Mouse (Mus musculus) limb, embryonic 14.5 days (tissue): ENCODE results near the gene Trex1. TPM values are rescaled to one million over a fixed set of nuclear protein-coding genes. Genes with fewer than 3 reads are reported as not detected.
A peak's percentile ranks its signal among the peaks of the same experiment; 100 is the strongest.

Source experiments
- ATAC-seq: fragments of 200-750 bp; cut with Nextera tagmentation; 2 replicates; pipeline ENCODE4 v1.8.0; 2017; ENCODE audit warnings: low read depth, moderate number of reproducible peaks, moderate TSS enrichment; ENCODE audit not compliant: low FRiP score
- DNase-seq: peaks from one replicate; pipeline ENCODE4 v3.0.0-alpha.2; 2015; ENCODE audit warnings: low spot score
- H3K27ac ChIP-seq: fragments of 300-500 bp; sonication (generic); replicated peaks from 2 replicates; pipeline ENCODE4 v1.5.1; 2014; ENCODE audit warnings: low read depth, mild to moderate bottlenecking, low read length, moderate library complexity, mixed read lengths
- H3K27me3 ChIP-seq: fragments of 300-500 bp; sonication (generic); 2 replicates; pipeline ENCODE4 v1.6.1; 2014; ENCODE audit warnings: low read length, mixed read lengths; ENCODE audit not compliant: control insufficient read depth, insufficient read depth
- H3K36me3 ChIP-seq: fragments of 300-500 bp; sonication (generic); 2 replicates; pipeline ENCODE4 v1.6.1; 2014; ENCODE audit warnings: mild to moderate bottlenecking, low read length, moderate library complexity, mixed read lengths; ENCODE audit not compliant: control insufficient read depth, insufficient read depth
- H3K4me1 ChIP-seq: fragments of 300-500 bp; sonication (generic); 2 replicates; pipeline ENCODE4 v1.6.1; 2014; ENCODE audit warnings: antibody characterized with exemption, low read length, mixed read lengths; ENCODE audit not compliant: control insufficient read depth, insufficient read depth
- H3K4me2 ChIP-seq: fragments of 300-500 bp; sonication (generic); replicated peaks from 2 replicates; pipeline ENCODE4 v1.6.1; 2014; ENCODE audit warnings: low read depth, mild to moderate bottlenecking, low read length, moderate library complexity; ENCODE audit not compliant: severe bottlenecking
- H3K4me3 ChIP-seq: fragments of 300-500 bp; sonication (generic); replicated peaks from 2 replicates; pipeline ENCODE4 v1.5.1; 2014; ENCODE audit warnings: low read length
- H3K9ac ChIP-seq: fragments of 300-500 bp; sonication (generic); 2 replicates; pipeline ENCODE4 v1.6.1; 2014; ENCODE audit warnings: mild to moderate bottlenecking, low read depth, low read length, moderate library complexity; ENCODE audit not compliant: severe bottlenecking
- H3K9me3 ChIP-seq: fragments of 300-500 bp; sonication (generic); 2 replicates; pipeline ENCODE4 v1.6.1; 2016; ENCODE audit warnings: low read length; ENCODE audit not compliant: control insufficient read depth
- POLR2A ChIP-seq: fragments of 200-500 bp; IDR thresholded peaks from 2 replicates; pipeline ENCODE4 v1.8.0; 2012; ENCODE audit warnings: inconsistent platforms, mild to moderate bottlenecking, moderate library complexity, borderline replicate concordance; ENCODE audit not compliant: insufficient read depth, insufficient read length; ENCODE audit errors: extremely low read depth
- WGBS: fragments of 180-500 bp; shearing (Covaris S2); extraction: QIAGEN DNeasy Blood & Tissue Kit; methylation state at CpG from one replicate; pipeline ENCODE4 v1.1.7; 2014; 5-methylcytosine and 5-hydroxymethylcytosine counted together
- polyA plus RNA-seq, 2 experiments: library from polyadenylated mRNA; depleted of rRNA in 1 of 2; stranded (reverse) in 1 of 2; unstranded in 1 of 2; fragments of >200 nt; fragmentation: Nextera tagmentation in 1 of 2; extraction: Ambion mirVana in 1 of 2; gene quantifications; 2 replicates each; pipeline versions ENCODE4 v1.2.1 to v1.2.3; 2012 to 2014

Gene Trex1
- polyA plus RNA-seq, 2 experiments, result 13.7 to 33.5 TPM

DNA sequence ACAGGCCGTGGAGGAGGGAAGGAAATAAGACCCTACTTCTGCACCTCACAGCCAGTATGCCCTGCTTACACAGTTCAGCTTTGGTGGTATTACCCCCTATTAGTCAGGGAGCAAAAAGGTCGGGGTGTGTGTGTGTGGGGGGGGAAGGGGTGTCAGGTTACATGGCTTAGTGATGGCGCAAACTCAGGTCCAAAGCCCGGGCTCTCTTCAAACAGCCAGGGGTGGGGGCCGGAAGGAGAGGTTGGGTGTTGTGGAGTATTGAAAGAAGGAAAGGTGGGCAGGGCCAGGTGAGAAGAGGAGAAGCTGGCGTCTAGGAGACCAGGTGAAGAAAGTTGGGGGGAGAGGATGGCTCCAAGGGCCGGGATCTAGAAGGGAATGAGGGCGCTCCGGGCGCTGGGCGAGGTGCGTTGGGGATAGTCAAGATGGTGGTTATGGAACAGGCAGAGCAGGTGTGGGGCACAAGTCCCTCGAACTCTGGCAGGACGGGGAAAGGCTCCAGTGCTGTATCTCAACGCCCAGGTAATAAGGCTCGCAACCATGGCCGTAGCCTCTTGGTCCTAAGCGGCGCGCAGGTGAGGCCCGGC, 35.1 kb upstream of the Trex1 start:
- H3K4me3 ChIP-seq, result peak overlapping the region; percentile 79
- H3K4me1 ChIP-seq, result peaks cover 44% of the 10 kb centered on the region
- no peak for TF ChIP-seq POLR2A
- no peak for DNase-seq
- no peaks in the 10 kb centered on the region for H3K27me3 ChIP-seq
- peaks cover 19% of the 10 kb centered on the region for H3K36me3 ChIP-seq
- H3K9me3 ChIP-seq, result no peaks in the 10 kb centered on the region
- WGBS, result 2% methylated on average over 17 of the region's 21 CpGs
- peak overlapping the region; percentile 100 for H3K27ac ChIP-seq
- ATAC-seq, result no peak
- H3K9ac ChIP-seq, result peak overlapping the region; percentile 96
- H3K4me2 ChIP-seq, result peak overlapping the region; percentile 90

DNA sequence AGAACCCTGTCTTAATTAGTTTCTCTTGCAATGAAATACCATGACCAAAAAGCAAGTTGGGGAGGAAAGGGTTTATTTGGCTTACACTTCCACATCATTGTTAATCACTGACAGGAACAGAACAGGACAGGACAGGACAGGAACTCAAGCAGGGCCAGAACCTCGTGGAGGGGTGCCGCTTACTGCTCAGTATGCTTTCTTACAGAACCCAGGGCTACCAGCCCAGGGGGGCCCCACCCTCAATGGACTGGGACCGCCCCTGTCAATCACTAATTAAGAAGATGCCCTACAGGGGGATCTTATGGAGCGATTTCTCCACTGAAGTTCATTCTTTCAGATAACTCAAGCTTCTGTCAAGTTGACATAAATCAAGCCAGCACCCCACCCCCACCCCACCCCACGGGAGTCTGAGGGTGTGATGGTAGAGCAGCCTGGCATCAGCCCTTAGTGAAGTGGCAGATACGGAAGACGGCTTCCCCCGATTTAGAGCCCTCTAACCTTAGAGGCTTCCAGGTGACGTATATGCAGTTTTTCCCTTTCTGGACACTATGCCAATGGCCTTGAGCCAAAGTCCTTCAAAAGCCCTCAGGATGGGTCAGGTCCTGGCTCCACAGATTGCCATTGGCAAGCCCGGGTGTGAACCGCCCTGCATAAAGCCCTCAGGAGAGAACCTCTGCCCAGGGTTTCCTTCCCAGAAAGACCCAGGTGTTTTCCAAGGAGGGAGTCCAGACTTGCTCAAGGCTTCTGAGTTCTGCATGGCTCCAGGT, 34.4 kb upstream of the Trex1 start:
- no peaks in the 10 kb centered on the region for H3K9me3 ChIP-seq
- TF ChIP-seq POLR2A, result no peak
- H3K4me2 ChIP-seq, result peak overlapping the region; percentile 90
- peaks cover 38% of the 10 kb centered on the region for H3K4me1 ChIP-seq
- peaks cover 15% of the 10 kb centered on the region for H3K36me3 ChIP-seq
- ATAC-seq, result no peak
- peak overlapping the region; percentile 67 for H3K27ac ChIP-seq
- H3K9ac ChIP-seq, result no peak overlapping the region
- peak overlapping the region; percentile 79 for H3K4me3 ChIP-seq
- peak; percentile 19 for DNase-seq
- 16% methylated on average over 11 of the region's 11 CpGs for WGBS
- H3K27me3 ChIP-seq, result no peaks in the 10 kb centered on the region

DNA sequence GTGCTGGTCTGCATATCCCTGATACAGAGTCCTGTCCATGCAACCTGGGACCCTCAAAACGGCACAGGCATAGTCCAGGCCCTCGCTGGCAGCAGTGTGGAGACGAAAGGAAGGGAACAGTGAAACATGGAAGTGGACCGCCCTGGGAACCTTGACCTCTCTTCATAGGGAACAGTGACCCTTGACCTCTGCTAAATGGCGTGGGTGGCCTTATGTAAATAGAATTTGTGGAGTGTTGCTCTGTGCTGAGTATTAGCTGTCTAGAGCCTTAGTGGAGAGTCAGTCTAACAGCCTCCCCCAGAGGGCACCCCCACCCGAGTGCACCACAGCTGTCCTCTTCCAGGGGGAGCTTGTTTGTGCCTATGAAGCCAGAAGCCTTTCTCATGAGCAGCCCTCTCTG, 33.3 kb upstream of the Trex1 start:
- 67% methylated on average over 6 of the region's 6 CpGs for WGBS
- ATAC-seq (no peak), DNase-seq (no peak)
- Histone ChIP-seq H3K27ac (no peak overlapping the region), H3K4me2 (no peak overlapping the region), H3K9ac (no peak overlapping the region), H3K27me3 (no peaks in the 10 kb centered on the region), H3K9me3 (no peaks in the 10 kb centered on the region), H3K4me1 (peaks cover 26% of the 10 kb centered on the region), H3K4me3 (no peak overlapping the region), H3K36me3 (peaks cover 16% of the 10 kb centered on the region)
- no peak for TF ChIP-seq POLR2A

DNA sequence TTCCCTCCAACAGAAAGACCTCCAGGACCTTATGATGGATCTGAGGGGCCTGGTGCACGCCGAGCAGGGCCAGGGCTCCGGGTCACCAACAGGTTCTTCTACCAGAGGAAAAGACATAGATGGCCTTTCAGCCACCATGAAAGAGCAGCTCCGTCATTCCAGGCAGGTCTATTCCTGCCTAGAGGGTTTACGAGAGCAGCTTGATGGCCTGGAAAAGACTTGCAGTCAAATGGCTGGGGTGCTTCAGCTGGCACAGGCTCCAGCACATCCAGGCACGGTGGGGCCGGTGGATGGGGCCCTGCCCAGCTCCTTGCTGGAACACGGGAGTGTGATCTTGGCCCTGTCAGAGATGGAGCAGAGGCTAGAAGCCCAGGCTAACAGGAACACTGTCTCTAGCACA, 32.3 kb upstream of the Trex1 start:
- TF ChIP-seq POLR2A, result no peak
- no peak overlapping the region for H3K4me3 ChIP-seq
- H3K27ac ChIP-seq, result no peak overlapping the region
- DNase-seq (no peak), ATAC-seq (no peak)
- no peak overlapping the region for H3K9ac ChIP-seq
- WGBS, result 74% methylated on average over 8 of the region's 8 CpGs
- H3K4me1 ChIP-seq, result peaks cover 17% of the 10 kb centered on the region
- H3K4me2 ChIP-seq, result no peak overlapping the region
- H3K36me3 ChIP-seq, result peaks cover 16% of the 10 kb centered on the region
- H3K27me3 ChIP-seq, result no peaks in the 10 kb centered on the region
- H3K9me3 ChIP-seq, result no peaks in the 10 kb centered on the region

DNA sequence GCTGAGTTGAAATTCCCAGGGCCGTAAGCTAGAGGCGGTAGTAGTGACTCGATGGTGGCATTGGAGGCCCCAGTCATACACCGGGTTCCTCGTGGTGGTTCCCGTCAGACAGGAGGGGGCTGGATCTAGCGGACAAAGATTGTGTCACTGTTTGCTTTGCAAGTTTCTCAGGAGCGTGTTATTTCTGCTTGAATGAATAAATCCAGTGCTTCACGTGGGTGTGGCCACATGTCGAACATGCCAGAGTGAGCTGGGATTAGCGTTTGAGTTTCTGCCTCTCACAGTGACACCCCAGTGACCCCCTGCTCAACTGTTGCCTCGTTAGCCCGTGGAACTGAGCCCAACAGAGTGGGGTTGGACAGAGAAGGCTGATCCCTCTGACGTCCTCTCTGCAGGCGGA, 30.9 kb upstream of the Trex1 start:
- Histone ChIP-seq H3K9me3 (no peaks in the 10 kb centered on the region), H3K4me3 (no peak overlapping the region), H3K4me2 (no peak overlapping the region), H3K9ac (no peak overlapping the region), H3K27me3 (no peaks in the 10 kb centered on the region), H3K36me3 (peaks cover 16% of the 10 kb centered on the region), H3K27ac (no peak overlapping the region), H3K4me1 (peaks cover 10% of the 10 kb centered on the region)
- 72% methylated on average over 15 of the region's 15 CpGs for WGBS
- no peak for TF ChIP-seq POLR2A
- DNase-seq (no peak), ATAC-seq (no peak)
